Mouse (Mus musculus) thymus, adult 2 months (tissue): ENCODE measurements around the gene Dck.

Experiments
- CTCF ChIP-seq: fragments of 200-500 bp; IDR thresholded peaks from 2 replicates; pipeline ENCODE4 v1.5.1; 2012; ENCODE audit warnings: mild to moderate bottlenecking, control low read depth, low read length, moderate library complexity, borderline replicate concordance; ENCODE audit not compliant: control insufficient read depth, poor library complexity, insufficient read depth; ENCODE audit errors: extremely low read depth
- POLR2A ChIP-seq: fragments of 200-500 bp; IDR thresholded peaks from 2 replicates; pipeline ENCODE4 v1.6.1; 2012; ENCODE audit warnings: mild to moderate bottlenecking, low read length, control low read depth, moderate library complexity; ENCODE audit not compliant: control insufficient read depth, poor library complexity, insufficient read depth; ENCODE audit errors: extremely low read depth

GRCm38 (mm10) chr5:88766121-88766520 is 1.3 kb downstream of the Dck start:
- no peak for TF ChIP-seq CTCF
- TF ChIP-seq POLR2A, result no peak
